Comparison of ENCODE assay signal across 17 mouse cellular contexts in the genomic region with DNA sequence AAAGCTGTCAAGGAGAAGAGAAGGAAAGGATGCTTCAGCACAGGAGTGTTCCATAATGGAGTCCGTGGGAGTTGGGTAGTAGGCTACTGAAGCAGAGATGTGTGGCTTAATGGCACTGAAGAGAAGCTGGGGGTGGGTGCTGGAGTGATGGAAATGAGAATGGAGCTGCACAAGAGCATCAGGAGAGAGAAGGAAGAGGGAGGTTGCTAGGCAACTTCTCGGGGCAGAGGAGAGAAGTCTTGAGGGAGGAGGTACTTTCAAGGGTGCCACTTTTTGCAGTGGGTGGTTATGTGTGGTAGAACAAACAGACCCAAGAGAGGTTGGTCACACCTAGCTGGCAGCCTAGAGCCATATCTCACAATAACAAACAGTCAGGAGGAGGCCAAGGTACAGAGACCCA.
DNase-seq lines count a peak whose midpoint lies in the region; ATAC-seq lines count a peak whose summit lies in the region.
"Had no signal": no experiment of that assay in that cellular context is flagged by ENCODE, and none has a peak within 500 bp of the region (broad histone marks: within the 10 kb centered on the region; RNA-seq: fewer than 3 reads in every experiment).

No protein-coding gene starts in this region.

- no peaks in the 10 kb centered on the region for H3K27me3 ChIP-seq in kidney, embryonic 16.5 days (ENCODE audit: insufficient read depth, low read length)
- H3K27me3 ChIP-seq: heart, embryonic 15.5 days had no signal

- H3K4me2 ChIP-seq in kidney, embryonic 16.5 days (replicated peaks; ENCODE audit: low read depth, low read length) = no peak overlapping the region
- H3K4me2 ChIP-seq: heart, embryonic 15.5 days had no signal

- peaks cover 12% of the 10 kb centered on the region for H3K9me3 ChIP-seq in kidney, embryonic 16.5 days (ENCODE audit: low read length)
- H3K9me3 ChIP-seq: heart, embryonic 15.5 days had no signal

- no peak overlapping the region for H3K4me3 ChIP-seq in kidney, embryonic 16.5 days (ENCODE audit: low read length)
- H3K4me3 ChIP-seq: heart, embryonic 15.5 days; hindbrain, embryonic 10.5 days had no signal

- no peak for ATAC-seq in kidney, embryonic 16.5 days (ENCODE audit: low FRiP score, low TSS enrichment)
- ATAC-seq: midbrain, embryonic 16.5 days had no signal

- H3K27ac ChIP-seq in kidney, embryonic 16.5 days (ENCODE audit: low read length) = no peak overlapping the region
- H3K27ac ChIP-seq: heart, embryonic 15.5 days; hindbrain, embryonic 10.5 days had no signal

- intact Hi-C loops in left cerebral cortex, postnatal 14 days (cut with DNase I) = no loop called here

- peak; percentile 43 to 47 for DNase-seq in layer of hippocampus, adult 8-10 months (ENCODE audit: low spot score in 2 of 2)
- no peak for DNase-seq in layer of hippocampus, postnatal 10 days (ENCODE audit: low spot score in 2 of 2)
- DNase-seq in brain, adult 2 months (ENCODE audit: low read depth, low spot score) = peak; percentile 95
- DNase-seq in frontal cortex, adult 2 months (ENCODE audit: extremely low spot score in 1 of 2, low spot score in 1 of 2) = peak; percentile 85 to 88
- DNase-seq in left cerebral cortex, postnatal 14 days (ENCODE audit: low spot score in 2 of 2) = peak; percentile 69 to 90
- DNase-seq in adrenal gland, postnatal 14 days = no peak
- DNase-seq in heart, adult 9 months (ENCODE audit: low spot score in 2 of 2) = no peak
- DNase-seq: adrenal gland, postnatal 25 days; cerebellum, adult 8-10 months; kidney, adult 9 months; liver; lung, adult 2 months; thymus, postnatal 36 days had no signal

- no peaks in the 10 kb centered on the region for H3K36me3 ChIP-seq in kidney, embryonic 16.5 days (ENCODE audit: insufficient read depth, low read length)
- H3K36me3 ChIP-seq: heart, embryonic 15.5 days; hindbrain, embryonic 10.5 days had no signal

- no peak overlapping the region for H3K9ac ChIP-seq in kidney, embryonic 16.5 days (replicated peaks; ENCODE audit: low read length)
- H3K9ac ChIP-seq: heart, embryonic 15.5 days had no signal

- WGBS in kidney, embryonic 16.5 days = 76% methylated on average over 2 of the region's 2 CpGs

- no peaks in the 10 kb centered on the region for H3K4me1 ChIP-seq in kidney, embryonic 16.5 days (ENCODE audit: insufficient read depth, low read length)
- H3K4me1 ChIP-seq: hindbrain, embryonic 10.5 days had no signal

Comparison
In these comparisons a context has a peak if more than half of its experiments do, and no peak if none do; other contexts are left out.
1. DNase-seq: peak in layer of hippocampus, adult 8-10 months (2 of 2), brain, adult 2 months (single experiment), frontal cortex, adult 2 months (2 of 2) and left cerebral cortex, postnatal 14 days (2 of 2); none in layer of hippocampus, postnatal 10 days (0 of 2), adrenal gland, postnatal 14 days (single experiment) and heart, adult 9 months (0 of 2).